Mouse (Mus musculus) bone marrow, adult 2 months (tissue): Measurements from ENCODE around the gene F830045P16Rik.

ENCODE experiments used
- CTCF ChIP-seq: fragments of 200-500 bp; IDR thresholded peaks from 2 replicates; pipeline ENCODE4 v1.5.1; 2011; ENCODE audit warnings: low read length, control low read depth; ENCODE audit not compliant: control insufficient read depth, insufficient read depth
- POLR2A ChIP-seq: fragments of 200-500 bp; IDR thresholded peaks from 2 replicates; pipeline ENCODE4 v1.6.1; 2011; ENCODE audit warnings: low read depth, mild to moderate bottlenecking, control low read depth, low read length, borderline replicate concordance; ENCODE audit not compliant: control insufficient read depth

DNA sequence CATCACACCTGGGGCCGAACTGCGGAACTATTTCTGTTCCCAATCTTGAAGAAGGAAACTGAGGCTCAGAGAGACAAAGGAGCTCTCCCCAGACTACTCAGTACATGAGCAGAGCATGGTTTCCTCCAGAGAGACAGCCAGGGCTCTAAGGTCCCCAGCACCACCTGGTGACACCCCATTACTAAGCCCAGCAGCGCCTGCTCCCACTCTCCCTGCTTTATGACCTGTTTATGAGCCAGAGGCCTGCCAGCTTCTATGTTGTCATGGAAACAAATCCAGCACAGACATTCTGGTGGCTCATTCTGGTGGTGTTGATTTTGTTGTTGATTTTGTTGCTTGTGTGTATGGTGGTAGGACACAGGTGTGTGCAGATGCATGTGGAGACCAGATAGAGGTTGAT is 3.6 kb upstream of the F830045P16Rik start:
- TF ChIP-seq CTCF (no peak), POLR2A (no peak)
